Comparison of ENCODE assay signal across 8 mouse cellular contexts in the genomic region with DNA sequence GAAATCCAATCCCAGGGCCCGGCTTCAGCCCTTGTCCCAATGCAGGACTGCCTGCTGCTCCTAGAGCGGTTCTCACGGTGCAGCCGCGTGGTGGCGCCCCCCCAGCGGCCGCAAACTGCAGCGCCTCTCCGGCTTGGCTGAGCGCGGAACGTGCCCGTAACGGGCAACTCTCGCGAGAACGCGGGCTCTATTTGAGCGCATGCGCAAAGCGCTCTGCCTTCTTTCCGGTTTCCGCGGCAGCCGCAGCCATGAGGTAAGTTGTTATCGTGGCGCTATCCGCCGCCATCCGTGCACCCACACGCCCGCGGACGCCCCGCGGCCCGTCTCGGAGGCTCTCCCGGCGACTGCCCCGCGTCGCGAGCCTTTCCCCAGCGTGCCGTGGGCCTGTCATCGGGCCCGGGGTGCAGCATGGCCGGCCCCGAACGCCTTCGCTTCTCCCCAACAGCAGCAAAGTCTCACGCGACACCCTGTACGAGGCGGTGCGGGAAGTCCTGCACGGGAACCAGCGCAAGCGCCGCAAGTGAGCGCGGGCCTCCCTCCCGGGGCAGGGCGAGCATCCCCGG. TPM values are rescaled to one million over a fixed set of nuclear protein-coding genes. Genes with fewer than 3 reads are reported as not detected.
DNase-seq lines count a peak whose midpoint lies in the region; ATAC-seq lines count a peak whose summit lies in the region.

A gene (plus strand): TSS at position 106 of the 563 bp plus-strand sequence.

- peak within 1 kb of the TSS; percentile 93 for H3K4me3 ChIP-seq in forebrain, embryonic 11.5 days (ENCODE audit: low read depth, low read length)
- peak within 1 kb of the TSS; percentile 79 for H3K4me3 ChIP-seq in heart, embryonic 16.5 days (ENCODE audit: low read length)
- peak within 1 kb of the TSS; percentile 84 for H3K4me3 ChIP-seq in liver, embryonic 15.5 days (replicated peaks)
- H3K4me3 ChIP-seq in neural tube, embryonic 12.5 days = peak within 1 kb of the TSS; percentile 94

- peak; percentile 91 for DNase-seq in c-Kit-positive CD71-negative TER-119-negative erythroid progenitor cells, embryonic 14.5 days (ENCODE audit: low read depth)
- DNase-seq in forebrain, embryonic 11.5 days (ENCODE audit: low spot score) = peak; percentile 99
- DNase-seq in kidney, postnatal 36 days = peak; percentile 96 to 99
- peak; percentile 92 for DNase-seq in telencephalon, adult 2 months (ENCODE audit: low read depth, low spot score)

- WGBS in forebrain, embryonic 11.5 days = under 1% methylated on average over 66 of the region's 67 CpGs
- under 1% methylated on average over 67 of the region's 67 CpGs for WGBS in heart, embryonic 16.5 days
- WGBS in liver, embryonic 15.5 days (ENCODE audit: insufficient replicate concordance) = under 1% methylated on average over 67 of the region's 67 CpGs
- under 1% methylated on average over 67 of the region's 67 CpGs for WGBS in neural tube, embryonic 12.5 days

- peak within 1 kb of the TSS; percentile 94 for H3K27ac ChIP-seq in forebrain, embryonic 11.5 days (ENCODE audit: low read depth, low read length)
- H3K27ac ChIP-seq in heart, embryonic 16.5 days (ENCODE audit: low read length) = peak within 1 kb of the TSS; percentile 93
- H3K27ac ChIP-seq in liver, embryonic 15.5 days (replicated peaks) = peak within 1 kb of the TSS; percentile 94
- peak within 1 kb of the TSS; percentile 86 for H3K27ac ChIP-seq in neural tube, embryonic 12.5 days

- peak within 1 kb of the TSS; percentile 99 for H3K9ac ChIP-seq in forebrain, embryonic 11.5 days (ENCODE audit: low read length)
- peak within 1 kb of the TSS; percentile 93 for H3K9ac ChIP-seq in heart, embryonic 16.5 days (ENCODE audit: low read length)
- H3K9ac ChIP-seq in liver, embryonic 15.5 days = peak within 1 kb of the TSS; percentile 96
- peak within 1 kb of the TSS; percentile 98 for H3K9ac ChIP-seq in neural tube, embryonic 12.5 days

- peaks cover 2% of the 10 kb centered on the region; the same call in 1 of the 2 replicates for H3K36me3 ChIP-seq in forebrain, embryonic 11.5 days (ENCODE audit: control insufficient read depth, insufficient read depth, low read length)
- H3K36me3 ChIP-seq in heart, embryonic 16.5 days (ENCODE audit: control insufficient read depth, insufficient read depth) = peaks cover 29% of the 10 kb centered on the region
- peaks cover 42% of the 10 kb centered on the region for H3K36me3 ChIP-seq in liver, embryonic 15.5 days (replicated peaks)
- H3K36me3 ChIP-seq in neural tube, embryonic 12.5 days = peaks cover 40% of the 10 kb centered on the region

- no peaks in the 10 kb centered on the region for H3K27me3 ChIP-seq in forebrain, embryonic 11.5 days (ENCODE audit: control insufficient read depth, insufficient read depth, low read length)
- no peaks in the 10 kb centered on the region for H3K27me3 ChIP-seq in heart, embryonic 16.5 days (ENCODE audit: control insufficient read depth, insufficient read depth, low read length)
- H3K27me3 ChIP-seq in liver, embryonic 15.5 days = peaks cover 8% of the 10 kb centered on the region; the same call in 1 of the 2 replicates
- H3K27me3 ChIP-seq in neural tube, embryonic 12.5 days (replicated peaks) = no peaks in the 10 kb centered on the region

- peak; percentile 89 for ATAC-seq in CD4-positive, CD25-positive, alpha-beta regulatory T cell, adult 4 months
- peak; percentile 87 for ATAC-seq in forebrain, embryonic 11.5 days (replicated peaks; ENCODE audit: low FRiP score)
- ATAC-seq in heart, embryonic 16.5 days (replicated peaks; ENCODE audit: extremely low read depth, insufficient read depth, low FRiP score) = peak; percentile 86
- ATAC-seq in liver, embryonic 15.5 days (ENCODE audit: insufficient read depth) = peak; percentile 76
- peak; percentile 89 for ATAC-seq in neural tube, embryonic 12.5 days (ENCODE audit: low FRiP score, low read depth)

- H3K4me2 ChIP-seq in forebrain, embryonic 11.5 days (ENCODE audit: low read depth, low read length, severe bottlenecking) = peak within 1 kb of the TSS; percentile 89
- peak within 1 kb of the TSS; percentile 82 for H3K4me2 ChIP-seq in heart, embryonic 16.5 days (ENCODE audit: low read depth, low read length)
- peak within 1 kb of the TSS; percentile 97 for H3K4me2 ChIP-seq in liver, embryonic 15.5 days
- peak within 1 kb of the TSS; percentile 96 for H3K4me2 ChIP-seq in neural tube, embryonic 12.5 days (replicated peaks)

- H3K4me1 ChIP-seq in forebrain, embryonic 11.5 days (replicated peaks; ENCODE audit: control insufficient read depth, insufficient read depth, low read length) = 0 out of 2 replicates have a peak, but pooled peaks cover 12% of the 10 kb centered on the region
- H3K4me1 ChIP-seq in heart, embryonic 16.5 days (ENCODE audit: control insufficient read depth, insufficient read depth, low read length) = peaks cover 20% of the 10 kb centered on the region
- H3K4me1 ChIP-seq in liver, embryonic 15.5 days (replicated peaks) = peaks cover 43% of the 10 kb centered on the region
- peaks cover 27% of the 10 kb centered on the region for H3K4me1 ChIP-seq in neural tube, embryonic 12.5 days

- H3K9me3 ChIP-seq in forebrain, embryonic 11.5 days (ENCODE audit: control insufficient read depth, low read length) = no peaks in the 10 kb centered on the region; the same call in 1 of the 2 replicates
- peaks cover 3% of the 10 kb centered on the region; the same call in 1 of the 2 replicates for H3K9me3 ChIP-seq in heart, embryonic 16.5 days (replicated peaks; ENCODE audit: control insufficient read depth, low read length)
- no peaks in the 10 kb centered on the region for H3K9me3 ChIP-seq in liver, embryonic 15.5 days (replicated peaks)
- no peaks in the 10 kb centered on the region for H3K9me3 ChIP-seq in neural tube, embryonic 12.5 days

RNA-seq across cellular contexts. Expression of the gene that starts here (rescaled TPM):
- polyA plus RNA-seq in CD4-positive, CD25-positive, alpha-beta regulatory T cell, adult 4 months (2017; shearing (Covaris generic)) = 100 to 1,000 TPM; 798 to 811 TPM
- 468 and 490 TPM in 2 replicates for polyA plus RNA-seq in forebrain, embryonic 11.5 days (2014; fragmentation: Nextera tagmentation; extraction: Ambion mirVana)
- 279 and 343 TPM in 2 replicates for polyA plus RNA-seq in heart, embryonic 16.5 days (2015; fragmentation: Nextera tagmentation; extraction: Ambion mirVana)
- 280 and 313 TPM in 2 replicates for polyA plus RNA-seq in liver, embryonic 15.5 days (2015; fragmentation: Nextera tagmentation; extraction: Ambion mirVana)
- 341 and 353 TPM in 2 replicates for polyA plus RNA-seq in neural tube, embryonic 12.5 days (2016; fragmentation: Nextera tagmentation; extraction: Ambion mirVana)

Comparison
In these comparisons a context has a peak if more than half of its experiments do, and no peak if none do; other contexts are left out.
1. Peak in every context shown above with its lines: DNase-seq, ATAC-seq, H3K4me3 ChIP-seq and H3K27ac ChIP-seq.